Mouse (Mus musculus) NIH3T3 (cell line): ENCODE data around the gene Cdk14.

Experiments used
- DNase-seq: peaks from one replicate; pipeline ENCODE4 v3.0.0-alpha.2; 2012; ENCODE audit warnings: low read depth

Gene Cdk14

GRCm38 (mm10) chr5:4851934-4852710 is 568.0 kb downstream of the Cdk14 start:
- no peak for DNase-seq

DNA sequence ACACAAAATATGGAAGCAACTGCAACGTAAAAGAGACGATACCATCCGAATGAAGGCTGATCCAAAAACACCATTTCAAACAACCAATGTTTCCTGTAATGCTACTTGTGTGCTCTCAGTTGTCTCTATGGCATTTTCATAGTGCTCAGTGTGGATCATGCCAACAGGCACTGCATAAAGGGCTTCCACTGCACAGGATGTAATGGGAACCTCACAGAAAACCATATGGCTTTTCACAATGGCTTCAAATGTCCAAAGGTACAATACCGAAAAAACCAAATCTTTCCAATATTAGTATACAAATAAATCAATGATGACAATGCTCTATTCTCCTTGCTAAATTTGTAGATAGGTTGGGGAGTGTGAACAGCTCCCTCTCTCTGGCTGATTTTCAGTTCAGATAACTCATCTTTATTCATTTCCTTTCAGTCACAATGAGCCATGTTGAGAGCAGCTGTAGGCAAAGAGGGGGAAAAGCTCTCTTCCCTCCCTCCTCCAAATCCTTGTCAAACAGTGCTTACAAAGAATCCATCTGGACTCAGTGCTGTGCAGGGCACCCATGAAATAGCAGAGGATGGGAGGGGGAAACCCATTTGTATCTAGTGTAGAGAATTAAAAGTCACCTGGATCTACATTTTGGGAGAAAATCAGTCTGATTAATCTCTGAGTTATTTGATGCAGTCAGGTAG is 568.7 kb downstream of the Cdk14 start:
- no peak for DNase-seq

DNA sequence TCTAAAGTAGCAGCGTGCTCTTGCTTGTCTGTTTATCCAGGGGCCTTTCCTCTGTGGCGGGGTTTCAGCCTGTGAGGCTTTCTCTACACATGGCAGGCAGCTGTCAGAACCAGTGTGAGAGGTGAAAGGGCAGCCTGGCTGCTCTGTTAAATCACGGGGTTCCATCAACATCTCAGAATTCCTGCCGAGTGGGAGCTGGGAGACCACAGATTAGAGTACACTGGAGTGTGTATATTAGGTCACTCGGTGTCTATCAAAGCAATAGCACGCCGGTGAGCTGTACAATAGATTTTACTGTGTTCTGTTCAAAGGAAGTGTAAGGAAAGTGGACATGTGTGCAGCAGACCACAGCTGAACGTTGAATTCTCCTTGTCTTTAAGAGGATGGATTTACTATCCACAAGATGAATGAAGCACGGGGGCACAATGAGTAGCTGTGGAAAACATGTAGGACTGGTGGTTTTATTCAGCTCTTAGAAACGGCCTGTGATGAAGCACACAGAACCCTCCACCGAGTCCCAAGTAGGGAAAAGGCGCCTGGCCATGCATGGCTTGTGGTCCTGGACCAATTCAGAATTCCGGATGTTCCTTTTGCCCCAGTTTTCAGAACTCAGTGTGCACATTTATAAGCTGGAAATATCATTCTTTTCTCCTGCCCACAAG is 585.2 kb downstream of the Cdk14 start:
- peak; percentile 9 for DNase-seq

DNA sequence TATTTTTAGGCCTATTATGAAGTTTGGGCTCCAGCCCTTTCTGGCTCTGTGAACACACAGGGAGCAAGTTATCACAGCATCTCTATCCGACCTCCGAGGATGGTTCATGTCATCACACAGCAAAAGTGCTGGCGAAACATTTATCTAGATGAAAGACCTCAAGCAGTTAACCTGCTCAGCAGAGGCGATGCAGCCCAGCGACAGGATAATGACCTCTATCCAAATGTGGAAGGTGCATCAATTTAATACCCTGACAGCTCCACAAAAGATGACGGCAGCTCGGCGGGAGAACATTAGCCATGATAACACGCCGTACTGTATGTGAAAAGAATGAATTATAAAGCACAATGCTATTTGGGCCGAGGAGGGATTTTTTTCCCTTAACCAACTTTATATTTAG is 586.2 kb downstream of the Cdk14 start:
- no peak for DNase-seq

DNA sequence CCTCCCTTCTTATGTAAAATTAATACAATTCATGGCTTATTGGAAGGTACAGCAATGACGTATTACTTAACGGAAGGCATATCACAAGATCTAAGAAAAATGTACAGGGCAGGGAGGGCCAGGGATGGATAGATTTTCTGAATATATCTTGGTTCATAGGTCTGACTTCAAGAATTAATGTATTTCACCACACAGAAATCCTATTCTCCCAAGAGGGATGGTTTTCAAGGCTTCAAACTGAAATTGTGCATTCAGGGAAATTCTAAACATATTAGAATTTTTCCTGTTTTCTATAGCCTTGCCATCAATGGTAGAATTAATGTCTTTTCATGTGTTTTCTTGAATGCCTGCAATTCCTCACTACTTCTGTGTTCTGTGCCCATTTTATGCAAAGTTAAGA is 593.2 kb downstream of the Cdk14 start:
- peak; percentile 59 for DNase-seq

GRCm38 (mm10) chr5:4825951-4826350 is 594.2 kb downstream of the Cdk14 start:
- peak; percentile 90 for DNase-seq

DNA sequence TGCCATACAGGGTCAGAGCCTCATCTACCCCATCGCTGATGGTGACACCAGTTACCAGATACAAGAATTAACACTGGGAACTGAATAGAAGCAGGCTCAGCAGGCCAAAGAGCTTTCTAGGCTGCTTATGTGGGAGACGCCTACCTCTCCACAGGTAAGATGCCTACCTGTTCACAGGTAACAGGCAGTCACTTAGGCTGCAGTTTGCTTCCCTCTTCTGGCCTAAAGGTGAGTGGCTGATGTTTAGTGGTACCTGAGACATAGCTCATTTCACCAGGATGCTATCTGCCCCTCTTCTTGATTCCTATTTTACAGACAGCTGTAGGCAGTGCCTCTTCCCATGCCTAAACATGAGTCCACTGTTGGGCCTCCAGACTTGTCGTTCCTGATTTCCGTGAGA is 595.0 kb downstream of the Cdk14 start:
- no peak for DNase-seq

GRCm38 (mm10) chr5:4824171-4824570 is 595.9 kb downstream of the Cdk14 start:
- no peak for DNase-seq

DNA sequence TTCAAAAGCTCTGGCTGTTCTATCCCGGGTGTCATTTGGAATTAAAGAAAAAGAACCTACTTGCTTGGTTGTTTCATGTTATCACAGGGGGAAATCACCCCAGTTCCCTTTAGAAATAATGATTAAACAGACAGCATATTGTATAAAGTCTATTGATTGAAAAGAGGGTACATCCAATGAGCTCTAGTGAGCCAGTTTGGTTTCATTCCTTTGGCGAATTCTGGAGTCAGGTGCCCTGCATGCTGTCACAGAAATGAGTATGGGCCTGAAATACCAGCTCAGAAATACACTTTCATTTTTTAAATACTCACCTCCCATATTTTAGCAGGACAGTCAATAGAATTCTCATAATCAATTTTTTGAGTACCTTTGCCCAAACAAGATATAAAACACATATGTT is 598.1 kb downstream of the Cdk14 start:
- DNase-seq: no peak

GRCm38 (mm10) chr5:4821368-4821771 is 598.7 kb downstream of the Cdk14 start:
- DNase-seq: no peak

DNA sequence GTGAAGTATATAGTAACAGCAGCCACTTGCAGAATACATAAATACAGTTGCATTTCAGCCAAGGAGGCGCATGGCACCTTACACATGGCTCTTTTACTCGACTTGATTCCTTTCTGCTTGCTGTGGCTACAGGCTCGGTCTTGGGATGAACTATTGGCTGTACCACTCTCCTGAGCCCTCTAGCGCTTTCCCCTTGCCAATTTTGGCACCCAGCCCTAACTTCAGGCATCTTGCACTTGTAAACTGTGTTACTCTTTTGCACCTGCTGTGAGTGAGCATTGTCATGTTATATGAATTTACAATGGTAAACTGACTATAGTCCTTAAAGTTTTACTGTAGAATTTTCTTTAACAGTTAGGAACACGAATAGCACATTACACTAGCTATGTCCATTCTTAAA is 603.1 kb downstream of the Cdk14 start:
- no peak for DNase-seq

DNA sequence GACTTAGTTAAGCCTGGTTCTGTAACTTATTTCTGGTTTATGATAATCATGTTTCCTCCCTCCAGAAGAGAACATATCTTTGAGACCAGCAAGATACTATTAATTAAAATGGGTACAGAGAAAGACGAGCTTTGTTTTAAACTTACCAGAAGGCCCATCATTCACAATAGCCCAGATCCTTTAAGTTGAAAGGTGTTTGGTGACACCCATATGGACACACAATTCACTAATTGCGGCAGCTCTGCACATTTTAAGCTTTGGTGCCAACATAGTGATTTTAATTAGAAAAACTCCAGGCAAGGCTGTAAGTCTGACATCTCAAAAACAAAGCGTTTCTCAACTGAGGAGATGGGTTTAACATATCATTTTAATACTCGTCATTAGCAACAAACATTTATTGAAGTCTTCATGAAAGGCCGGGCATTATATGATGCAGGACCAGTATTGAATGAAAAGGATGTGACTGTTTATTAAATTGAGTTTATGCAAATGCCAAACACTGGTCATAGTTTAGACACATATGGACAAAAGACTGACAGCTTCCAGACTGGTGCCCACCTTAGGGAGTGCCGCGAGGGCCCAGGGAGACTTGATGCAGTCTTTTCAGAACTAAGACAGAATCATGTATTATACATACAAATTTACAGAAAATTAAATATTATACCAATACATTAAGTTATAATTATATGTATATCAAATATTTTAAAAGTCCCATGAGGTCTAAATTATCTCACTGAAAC is 605.5 kb downstream of the Cdk14 start:
- DNase-seq: no peak

DNA sequence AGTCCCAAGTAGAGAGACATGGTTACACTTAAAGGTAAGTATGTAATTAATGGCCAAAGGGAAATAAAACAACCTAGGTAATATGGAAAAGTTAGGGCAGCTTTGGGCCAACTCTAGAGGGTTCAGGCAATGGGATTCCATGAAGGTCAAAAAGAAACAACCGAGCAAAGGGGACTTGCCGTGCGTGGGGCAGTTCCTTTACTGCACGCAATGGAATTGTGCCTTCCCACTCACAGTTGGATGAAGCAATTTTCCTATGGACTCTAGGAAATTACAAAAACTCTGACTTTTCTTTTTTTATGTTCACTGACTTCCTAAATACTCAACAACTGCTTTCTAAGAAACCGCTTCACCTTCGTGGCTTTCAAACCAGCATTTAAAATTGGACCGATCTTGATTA is 606.8 kb downstream of the Cdk14 start:
- DNase-seq: no peak

- no peak for DNase-seq
These were observed 607.9 kb downstream of the Cdk14 start for GRCm38 (mm10) chr5:4812036-4812729.

- no peak for DNase-seq
These were observed 614.9 kb downstream of the Cdk14 start for GRCm38 (mm10) chr5:4805228-4805627.

DNA sequence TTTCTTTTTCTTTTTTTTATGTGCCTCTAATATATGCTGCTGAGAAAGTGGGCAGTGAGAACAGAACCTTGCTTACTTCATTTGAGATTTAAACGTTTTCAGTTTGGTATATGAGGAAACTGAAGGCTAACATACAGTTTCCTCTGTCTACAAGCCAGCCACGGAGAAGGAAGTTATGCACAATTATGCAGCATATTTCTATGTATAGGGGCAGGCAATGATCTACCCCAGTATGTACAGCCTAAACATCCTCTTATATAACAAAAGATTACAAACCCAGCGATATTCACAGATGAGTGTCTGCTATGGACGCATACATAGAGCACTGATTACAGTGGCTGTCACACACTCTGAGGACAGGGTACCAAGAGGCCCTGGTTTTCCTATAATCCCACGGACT is 616.4 kb downstream of the Cdk14 start:
- no peak for DNase-seq

- DNase-seq: peak; percentile 76
These were observed 618.1 kb downstream of the Cdk14 start for GRCm38 (mm10) chr5:4801971-4802370.

DNA sequence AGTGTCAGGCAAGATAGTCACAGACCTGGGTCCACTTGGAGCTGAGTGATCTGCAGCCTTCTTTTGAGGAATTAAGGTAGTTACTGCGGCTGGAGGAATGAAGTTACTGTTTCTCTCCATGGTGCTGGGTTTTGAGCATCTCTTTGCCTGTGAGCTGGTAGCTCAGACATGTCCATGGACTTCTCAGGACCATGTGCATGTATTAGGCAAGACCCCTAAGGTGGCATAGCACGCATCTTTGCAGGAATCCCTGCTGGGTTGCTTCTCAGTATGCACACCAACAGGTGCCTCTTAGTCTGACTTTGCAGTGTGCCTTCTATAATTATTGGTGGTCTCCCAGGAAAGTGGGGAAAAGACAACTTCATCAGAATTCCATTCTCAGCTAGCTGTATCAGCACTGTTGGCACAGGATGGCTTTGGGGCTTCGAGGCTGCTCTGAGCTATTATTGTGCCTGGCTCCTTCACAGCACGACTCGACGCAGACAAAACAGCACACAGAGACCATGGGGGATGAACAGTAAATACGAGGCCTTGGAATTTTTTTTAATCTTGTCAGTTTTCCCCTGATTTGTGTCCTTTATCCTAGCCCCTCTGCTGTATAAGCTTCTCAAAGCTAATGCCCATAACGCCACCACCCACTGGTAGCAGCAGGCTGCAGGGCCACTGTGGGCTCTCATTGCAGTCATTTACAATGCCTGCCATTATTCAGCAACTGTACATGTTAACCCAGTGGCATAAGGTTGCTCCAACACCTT is 618.8 kb downstream of the Cdk14 start:
- DNase-seq: no peak

GRCm38 (mm10) chr5:4791219-4791618 is 628.9 kb downstream of the Cdk14 start:
- DNase-seq: peak; percentile 24

GRCm38 (mm10) chr5:4790265-4790664 is 629.8 kb downstream of the Cdk14 start:
- no peak for DNase-seq

DNA sequence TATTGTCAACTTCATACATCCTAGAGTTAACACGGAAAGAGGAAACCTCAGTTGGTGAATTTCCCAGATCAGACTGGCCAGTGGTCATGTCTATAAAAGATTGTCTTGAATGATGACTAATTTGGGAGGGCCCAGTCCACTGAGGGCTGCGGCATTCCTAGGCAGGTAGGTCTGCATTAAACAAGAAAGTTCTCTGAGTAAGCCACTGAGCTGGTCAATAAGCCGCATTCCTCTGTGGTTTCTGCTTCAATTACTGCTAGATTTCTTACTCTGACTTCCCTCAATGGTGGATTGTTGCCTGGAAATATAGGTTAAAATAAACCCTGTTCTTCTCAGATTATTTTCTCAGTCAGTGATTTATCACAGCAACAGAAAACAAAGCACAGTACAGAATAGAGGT is 631.6 kb downstream of the Cdk14 start:
- peak; percentile 73 for DNase-seq
